Mouse (Mus musculus): ENCODE measurements around the gene Ubap1. TPM values are rescaled to one million over a fixed set of nuclear protein-coding genes. Genes with fewer than 3 reads are reported as not detected.

Gene Ubap1
- polyA plus RNA-seq, 1 experiment from 2014 or later, result 65.2 TPM

- 43% methylated on average over 4 of the region's 4 CpGs for WGBS
- Histone ChIP-seq H3K4me1 (no peaks in the 10 kb centered on the region), H3K9ac (no peak overlapping the region), H3K27me3 (replicated peaks) (no peaks in the 10 kb centered on the region), H3K4me2 (no peak overlapping the region), H3K4me3 (no peak overlapping the region), H3K9me3 (no peaks in the 10 kb centered on the region), H3K36me3 (replicated peaks) (no peaks in the 10 kb centered on the region), H3K27ac (no peak overlapping the region)
- ATAC-seq (replicated peaks), result no peak
Observed at GRCm38 (mm10) chr4:41329481-41329880, 19.3 kb upstream of the Ubap1 start.

- Histone ChIP-seq H3K9me3 (no peaks in the 10 kb centered on the region), H3K4me1 (no peaks in the 10 kb centered on the region), H3K36me3 (replicated peaks) (no peaks in the 10 kb centered on the region), H3K27ac (no peak overlapping the region), H3K4me2 (no peak overlapping the region), H3K27me3 (replicated peaks) (no peaks in the 10 kb centered on the region), H3K9ac (no peak overlapping the region), H3K4me3 (no peak overlapping the region)
- WGBS, result 80% methylated on average over 3 of the region's 3 CpGs
- ATAC-seq (replicated peaks), result no peak
Observed at GRCm38 (mm10) chr4:41331085-41331484, 17.7 kb upstream of the Ubap1 start.

- H3K4me2 ChIP-seq, result no peak overlapping the region
- H3K9ac ChIP-seq, result no peak overlapping the region
- WGBS, result 87% methylated on average over 9 of the region's 9 CpGs
- no peak overlapping the region for H3K27ac ChIP-seq
- no peak for ATAC-seq (replicated peaks)
- no peaks in the 10 kb centered on the region for H3K9me3 ChIP-seq
- H3K36me3 ChIP-seq (replicated peaks), result no peaks in the 10 kb centered on the region
- H3K27me3 ChIP-seq (replicated peaks), result no peaks in the 10 kb centered on the region
- no peaks in the 10 kb centered on the region for H3K4me1 ChIP-seq
- H3K4me3 ChIP-seq, result no peak overlapping the region
Observed at GRCm38 (mm10) chr4:41331698-41332421, 16.9 kb upstream of the Ubap1 start.

GRCm38 (mm10) chr4:41336546-41336945 lies 12.2 kb upstream of the Ubap1 start:
- H3K9ac ChIP-seq, result no peak overlapping the region
- no peak overlapping the region for H3K27ac ChIP-seq
- H3K4me2 ChIP-seq, result no peak overlapping the region
- ATAC-seq (replicated peaks), result no peak
- H3K27me3 ChIP-seq (replicated peaks), result no peaks in the 10 kb centered on the region
- no peaks in the 10 kb centered on the region for H3K36me3 ChIP-seq (replicated peaks)
- H3K9me3 ChIP-seq, result no peaks in the 10 kb centered on the region
- no peaks in the 10 kb centered on the region for H3K4me1 ChIP-seq
- H3K4me3 ChIP-seq, result no peak overlapping the region

- 81% methylated on average over 11 of the region's 11 CpGs for WGBS
- ATAC-seq (replicated peaks), result no peak
Observed at GRCm38 (mm10) chr4:41340912-41341550, 7.8 kb upstream of the Ubap1 start.

GRCm38 (mm10) chr4:41346011-41346410 lies 2.8 kb upstream of the Ubap1 start:
- H3K4me1 ChIP-seq, result peaks cover 12% of the 10 kb centered on the region
- H3K4me2 ChIP-seq, result no peak overlapping the region
- WGBS, result 70% methylated on average over 2 of the region's 2 CpGs
- no peak overlapping the region for H3K9ac ChIP-seq
- no peaks in the 10 kb centered on the region for H3K36me3 ChIP-seq (replicated peaks)
- H3K9me3 ChIP-seq, result no peaks in the 10 kb centered on the region
- H3K27ac ChIP-seq, result no peak overlapping the region
- H3K27me3 ChIP-seq (replicated peaks), result no peaks in the 10 kb centered on the region
- H3K4me3 ChIP-seq, result no peak overlapping the region
- no peak for ATAC-seq (replicated peaks)

More at GRCm38 (mm10) chr4:41340912-41341550, 7.8 kb upstream of the Ubap1 start:
- no peaks in the 10 kb centered on the region for H3K36me3 ChIP-seq (replicated peaks)
- H3K4me1 ChIP-seq, result no peaks in the 10 kb centered on the region
- no peak overlapping the region for H3K4me3 ChIP-seq
- no peak overlapping the region for H3K9ac ChIP-seq
- no peaks in the 10 kb centered on the region for H3K9me3 ChIP-seq
- H3K4me2 ChIP-seq, result no peak overlapping the region
- no peak overlapping the region for H3K27ac ChIP-seq
- no peaks in the 10 kb centered on the region for H3K27me3 ChIP-seq (replicated peaks)

- peak overlapping the region; percentile 68 for H3K4me2 ChIP-seq
- no peak for ATAC-seq (replicated peaks)
- no peaks in the 10 kb centered on the region for H3K27me3 ChIP-seq (replicated peaks)
- no peaks in the 10 kb centered on the region for H3K36me3 ChIP-seq (replicated peaks)
- no peak overlapping the region for H3K9ac ChIP-seq
- peak overlapping the region; percentile 70 for H3K4me3 ChIP-seq
- H3K4me1 ChIP-seq, result peaks cover 12% of the 10 kb centered on the region
- no peaks in the 10 kb centered on the region for H3K9me3 ChIP-seq
- no peak overlapping the region for H3K27ac ChIP-seq
- WGBS, result 54% methylated on average over 5 of the region's 5 CpGs
Observed at GRCm38 (mm10) chr4:41347839-41348238, 957 bp upstream of the Ubap1 start.

GRCm38 (mm10) chr4:41349199-41349591 lies 399 bp downstream of the Ubap1 start:
- no peaks in the 10 kb centered on the region for H3K9me3 ChIP-seq
- H3K27me3 ChIP-seq (replicated peaks), result no peaks in the 10 kb centered on the region
- peak overlapping the region; percentile 96 for H3K27ac ChIP-seq
- H3K4me2 ChIP-seq, result peak overlapping the region; percentile 68
- H3K9ac ChIP-seq, result peak overlapping the region; percentile 74
- ATAC-seq (replicated peaks), result peak; percentile 86
- peaks cover 12% of the 10 kb centered on the region for H3K4me1 ChIP-seq
- H3K4me3 ChIP-seq, result peak overlapping the region; percentile 70
- H3K36me3 ChIP-seq (replicated peaks), result no peaks in the 10 kb centered on the region
- under 1% methylated on average over 28 of the region's 28 CpGs for WGBS

GRCm38 (mm10) chr4:41352758-41353157 lies 4.0 kb downstream of the Ubap1 start:
- no peaks in the 10 kb centered on the region for H3K9me3 ChIP-seq
- H3K27ac ChIP-seq, result no peak overlapping the region
- peaks cover 11% of the 10 kb centered on the region for H3K4me1 ChIP-seq
- 99% methylated on average over 4 of the region's 4 CpGs for whole genome bisulfite sequencing
- no peak overlapping the region for H3K9ac ChIP-seq
- H3K27me3 ChIP-seq (replicated peaks), result no peaks in the 10 kb centered on the region
- H3K36me3 ChIP-seq (replicated peaks), result no peaks in the 10 kb centered on the region
- H3K4me2 ChIP-seq, result no peak overlapping the region
- H3K4me3 ChIP-seq, result no peak overlapping the region
- ATAC-seq (replicated peaks), result no peak

GRCm38 (mm10) chr4:41353265-41353664 lies 4.5 kb downstream of the Ubap1 start:
- no peak overlapping the region for H3K27ac ChIP-seq
- H3K36me3 ChIP-seq (replicated peaks), result no peaks in the 10 kb centered on the region
- no peaks in the 10 kb centered on the region for H3K9me3 ChIP-seq
- no peaks in the 10 kb centered on the region for H3K27me3 ChIP-seq (replicated peaks)
- ATAC-seq (replicated peaks), result no peak
- H3K9ac ChIP-seq, result no peak overlapping the region
- H3K4me1 ChIP-seq, result peaks cover 6% of the 10 kb centered on the region
- no peak overlapping the region for H3K4me2 ChIP-seq
- no peak overlapping the region for H3K4me3 ChIP-seq
- WGBS, result 89% methylated on average over 1 of the region's 1 CpGs

- no peak overlapping the region for H3K9ac ChIP-seq
- no peaks in the 10 kb centered on the region for H3K27me3 ChIP-seq (replicated peaks)
- H3K4me3 ChIP-seq, result no peak overlapping the region
- no peak for ATAC-seq (replicated peaks)
- H3K9me3 ChIP-seq, result no peaks in the 10 kb centered on the region
- no peak overlapping the region for H3K27ac ChIP-seq
- H3K4me2 ChIP-seq, result no peak overlapping the region
- 43% methylated on average over 2 of the region's 2 CpGs for WGBS
- no peaks in the 10 kb centered on the region for H3K36me3 ChIP-seq (replicated peaks)
- H3K4me1 ChIP-seq, result no peaks in the 10 kb centered on the region
Observed at GRCm38 (mm10) chr4:41357154-41357553, 8.4 kb downstream of the Ubap1 start.

GRCm38 (mm10) chr4:41358669-41359068 lies 9.9 kb downstream of the Ubap1 start:
- no peaks in the 10 kb centered on the region for H3K27me3 ChIP-seq (replicated peaks)
- H3K36me3 ChIP-seq (replicated peaks), result no peaks in the 10 kb centered on the region
- no peaks in the 10 kb centered on the region for H3K4me1 ChIP-seq
- no peak overlapping the region for H3K4me2 ChIP-seq
- H3K9ac ChIP-seq, result no peak overlapping the region
- H3K4me3 ChIP-seq, result no peak overlapping the region
- 87% methylated on average over 2 of the region's 2 CpGs for WGBS
- ATAC-seq (replicated peaks), result no peak
- no peak overlapping the region for H3K27ac ChIP-seq
- H3K9me3 ChIP-seq, result no peaks in the 10 kb centered on the region

GRCm38 (mm10) chr4:41359358-41359757 lies 10.6 kb downstream of the Ubap1 start:
- no peaks in the 10 kb centered on the region for H3K9me3 ChIP-seq
- H3K9ac ChIP-seq, result no peak overlapping the region
- H3K27ac ChIP-seq, result no peak overlapping the region
- no peaks in the 10 kb centered on the region for H3K4me1 ChIP-seq
- no peaks in the 10 kb centered on the region for H3K27me3 ChIP-seq (replicated peaks)
- 93% methylated on average over 7 of the region's 7 CpGs for WGBS
- no peak overlapping the region for H3K4me3 ChIP-seq
- no peak overlapping the region for H3K4me2 ChIP-seq
- H3K36me3 ChIP-seq (replicated peaks), result no peaks in the 10 kb centered on the region
- no peak for ATAC-seq (replicated peaks)

All from midbrain, embryonic 15.5 days (tissue).